Mouse (Mus musculus): ENCODE data around the gene Krt8.

DNA sequence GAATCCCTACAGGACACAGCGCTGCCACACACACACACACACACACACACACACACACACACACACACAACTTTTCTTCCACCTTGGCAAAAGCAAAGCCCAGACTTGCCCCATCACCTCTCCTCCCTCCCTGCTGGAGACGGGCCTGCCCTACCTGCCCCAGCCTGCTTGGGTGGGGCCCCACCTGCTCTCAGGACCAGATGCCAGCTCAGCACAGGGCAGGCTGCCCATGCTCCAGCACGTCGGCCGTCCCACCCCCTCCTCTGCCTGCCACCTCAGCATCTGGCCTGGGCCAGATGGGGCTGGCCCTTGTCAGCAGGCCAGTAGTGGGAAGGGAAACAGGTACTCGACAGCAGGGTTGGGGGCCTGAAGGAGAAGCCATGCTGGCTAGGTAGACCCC lies 23.4 kb downstream of the Krt8 start:
- TF ChIP-seq GATA1 (IDR thresholded peaks at IDR 0.05; ENCODE audit: borderline replicate concordance, low read length) (no peak), FLI1 (IDR thresholded peaks at IDR 0.05; ENCODE audit: low read length) (no peak)

All from megakaryocyte, embryonic 14.5 days (primary cell).